Mouse (Mus musculus) liver, postnatal 0 days (tissue): ENCODE data around the gene Tbc1d22b. TPM values are rescaled to one million over a fixed set of nuclear protein-coding genes. Genes with fewer than 3 reads are reported as not detected.

Experiments
- ATAC-seq: fragments of 200-750 bp; cut with Nextera tagmentation; 2 replicates; pipeline ENCODE4 v1.8.0; 2017; ENCODE audit warnings: mild to moderate bottlenecking, moderate library complexity
- DNase-seq: peaks from one replicate; pipeline ENCODE4 v3.0.0-alpha.2; 2016
- H3K27ac ChIP-seq: fragments of 300-500 bp; sonication (generic); 2 replicates; pipeline ENCODE4 v1.5.1; 2014; ENCODE audit warnings: antibody characterized with exemption, moderate library complexity, mild to moderate bottlenecking, low read depth
- H3K27me3 ChIP-seq: fragments of 300-500 bp; sonication (generic); 2 replicates; pipeline ENCODE4 v1.6.1; 2014; ENCODE audit warnings: low read length, control low read depth, mixed read lengths; ENCODE audit not compliant: insufficient read depth
- H3K36me3 ChIP-seq: fragments of 300-500 bp; sonication (generic); replicated peaks from 2 replicates; pipeline ENCODE4 v1.6.1; 2014; ENCODE audit warnings: mild to moderate bottlenecking, control low read depth, low read length, moderate library complexity, mixed read lengths; ENCODE audit not compliant: insufficient read depth
- H3K4me1 ChIP-seq: fragments of 300-500 bp; sonication (generic); 2 replicates; pipeline ENCODE4 v1.6.1; 2014; ENCODE audit warnings: antibody characterized with exemption, mild to moderate bottlenecking, control low read depth; ENCODE audit not compliant: insufficient read depth
- H3K4me2 ChIP-seq: fragments of 300-500 bp; sonication (generic); 2 replicates; pipeline ENCODE4 v1.6.1; 2014; ENCODE audit warnings: low read depth, mild to moderate bottlenecking, low read length, moderate library complexity, mixed read lengths
- H3K4me3 ChIP-seq: fragments of 300-500 bp; sonication (generic); 2 replicates; pipeline ENCODE4 v1.5.1; 2014; ENCODE audit warnings: low read depth, low read length
- H3K9ac ChIP-seq: fragments of 300-500 bp; sonication (generic); replicated peaks from 2 replicates; pipeline ENCODE4 v1.6.1; 2014; ENCODE audit warnings: mild to moderate bottlenecking, moderate library complexity
- H3K9me3 ChIP-seq: fragments of 300-500 bp; sonication (generic); 2 replicates; pipeline ENCODE4 v1.6.1; 2016; ENCODE audit warnings: mild to moderate bottlenecking, control low read depth, low read length, mixed read lengths
- CTCF ChIP-seq: sonication (generic); IDR thresholded peaks from 2 replicates; pipeline ENCODE4 v1.5.1; 2016; ENCODE audit warnings: antibody characterized with exemption, low read depth
- EP300 ChIP-seq: IDR thresholded peaks from 2 replicates; pipeline ENCODE4 v1.6.1; 2016; ENCODE audit warnings: antibody characterized with exemption, low read depth, mild to moderate bottlenecking
- WGBS: fragments of 180-500 bp; shearing (Covaris S2); extraction: QIAGEN DNeasy Blood & Tissue Kit; methylation state at CpG from one replicate; pipeline ENCODE4 v1.1.7; 2014; ENCODE audit not compliant: insufficient replicate concordance; 5-methylcytosine and 5-hydroxymethylcytosine counted together
- polyA plus RNA-seq: library from polyadenylated mRNA; unstranded; fragments of >200 nt; fragmentation: Nextera tagmentation; extraction: Ambion mirVana; gene quantifications from 2 replicates; pipeline ENCODE4 v1.2.1, GENCODE M21; 2015

The Tbc1d22b gene
- polyA plus RNA-seq, 1 experiment from 2014 or later: 1.9 TPM

GRCm38 (mm10) chr17:29584737-29585136 is 35.2 kb downstream of the Tbc1d22b start:
- DNase-seq (no peak), ATAC-seq (no peak)
- H3K36me3 ChIP-seq: peaks cover 4% of the 10 kb centered on the region
- H3K27me3 ChIP-seq: no peaks in the 10 kb centered on the region
- TF ChIP-seq CTCF (no peak), EP300 (no peak)
- no peak overlapping the region for H3K9ac ChIP-seq
- no peaks in the 10 kb centered on the region for H3K4me1 ChIP-seq
- H3K27ac ChIP-seq: no peak overlapping the region
- H3K4me2 ChIP-seq: no peak overlapping the region
- no peaks in the 10 kb centered on the region for H3K9me3 ChIP-seq
- 77% methylated on average over 3 of the region's 3 CpGs for WGBS
- H3K4me3 ChIP-seq: no peak overlapping the region

- no peak overlapping the region for H3K9ac ChIP-seq
- H3K36me3 ChIP-seq: peaks cover 3% of the 10 kb centered on the region
- no peaks in the 10 kb centered on the region for H3K4me1 ChIP-seq
- no peak overlapping the region for H3K4me3 ChIP-seq
- H3K4me2 ChIP-seq: no peak overlapping the region
- 71% methylated on average over 6 of the region's 6 CpGs for WGBS
- H3K9me3 ChIP-seq: no peaks in the 10 kb centered on the region
- no peaks in the 10 kb centered on the region for H3K27me3 ChIP-seq
- H3K27ac ChIP-seq: no peak overlapping the region
- DNase-seq (no peak), ATAC-seq (no peak)
- TF ChIP-seq EP300 (no peak), CTCF (no peak)
Measured at GRCm38 (mm10) chr17:29585446-29585845, 35.9 kb downstream of the Tbc1d22b start.

- H3K4me3 ChIP-seq: no peak overlapping the region
- no peaks in the 10 kb centered on the region for H3K27me3 ChIP-seq
- peaks cover 3% of the 10 kb centered on the region for H3K36me3 ChIP-seq
- no peak overlapping the region for H3K9ac ChIP-seq
- DNase-seq: no peak
- no peaks in the 10 kb centered on the region for H3K4me1 ChIP-seq
- H3K27ac ChIP-seq: no peak overlapping the region
- no peak overlapping the region for H3K4me2 ChIP-seq
- TF ChIP-seq CTCF: no peak
- no peak for TF ChIP-seq EP300
- 88% methylated on average over 9 of the region's 9 CpGs for WGBS
- ATAC-seq: no peak
- no peaks in the 10 kb centered on the region for H3K9me3 ChIP-seq
Measured at GRCm38 (mm10) chr17:29586921-29587320, 37.3 kb downstream of the Tbc1d22b start.

GRCm38 (mm10) chr17:29589221-29589898 is 39.8 kb downstream of the Tbc1d22b start:
- Histone ChIP-seq H3K27ac (no peak overlapping the region), H3K4me3 (no peak overlapping the region), H3K36me3 (no peaks in the 10 kb centered on the region; the same call in none of the 2 replicates), H3K9ac (no peak overlapping the region), H3K9me3 (no peaks in the 10 kb centered on the region), H3K27me3 (no peaks in the 10 kb centered on the region), H3K4me1 (no peaks in the 10 kb centered on the region), H3K4me2 (no peak overlapping the region)
- DNase-seq (no peak), ATAC-seq (no peak)
- TF ChIP-seq EP300: no peak
- no peak for TF ChIP-seq CTCF
- 77% methylated on average over 11 of the region's 11 CpGs for WGBS

GRCm38 (mm10) chr17:29595891-29596770 is 46.5 kb downstream of the Tbc1d22b start:
- 87% methylated on average over 15 of the region's 15 CpGs for WGBS
- Histone ChIP-seq H3K27me3 (no peaks in the 10 kb centered on the region), H3K4me1 (no peaks in the 10 kb centered on the region), H3K9ac (no peak overlapping the region), H3K4me2 (no peak overlapping the region), H3K9me3 (no peaks in the 10 kb centered on the region), H3K27ac (no peak overlapping the region), H3K4me3 (no peak overlapping the region), H3K36me3 (peaks cover 8% of the 10 kb centered on the region)
- TF ChIP-seq EP300: no peak
- TF ChIP-seq CTCF: no peak
- ATAC-seq (no peak), DNase-seq (no peak)

- Histone ChIP-seq H3K9me3 (no peaks in the 10 kb centered on the region), H3K36me3 (peaks cover 10% of the 10 kb centered on the region), H3K27me3 (no peaks in the 10 kb centered on the region), H3K4me1 (no peaks in the 10 kb centered on the region), H3K4me3 (no peak overlapping the region), H3K27ac (no peak overlapping the region), H3K9ac (no peak overlapping the region), H3K4me2 (no peak overlapping the region)
- WGBS: 96% methylated on average over 13 of the region's 13 CpGs
- DNase-seq (no peak), ATAC-seq (no peak)
- TF ChIP-seq EP300 (no peak), CTCF (no peak)
Measured at GRCm38 (mm10) chr17:29596771-29597132, 47.2 kb downstream of the Tbc1d22b start.
